Mouse (Mus musculus): ENCODE measurements around the gene Col6a2.

Gene Col6a2

DNA sequence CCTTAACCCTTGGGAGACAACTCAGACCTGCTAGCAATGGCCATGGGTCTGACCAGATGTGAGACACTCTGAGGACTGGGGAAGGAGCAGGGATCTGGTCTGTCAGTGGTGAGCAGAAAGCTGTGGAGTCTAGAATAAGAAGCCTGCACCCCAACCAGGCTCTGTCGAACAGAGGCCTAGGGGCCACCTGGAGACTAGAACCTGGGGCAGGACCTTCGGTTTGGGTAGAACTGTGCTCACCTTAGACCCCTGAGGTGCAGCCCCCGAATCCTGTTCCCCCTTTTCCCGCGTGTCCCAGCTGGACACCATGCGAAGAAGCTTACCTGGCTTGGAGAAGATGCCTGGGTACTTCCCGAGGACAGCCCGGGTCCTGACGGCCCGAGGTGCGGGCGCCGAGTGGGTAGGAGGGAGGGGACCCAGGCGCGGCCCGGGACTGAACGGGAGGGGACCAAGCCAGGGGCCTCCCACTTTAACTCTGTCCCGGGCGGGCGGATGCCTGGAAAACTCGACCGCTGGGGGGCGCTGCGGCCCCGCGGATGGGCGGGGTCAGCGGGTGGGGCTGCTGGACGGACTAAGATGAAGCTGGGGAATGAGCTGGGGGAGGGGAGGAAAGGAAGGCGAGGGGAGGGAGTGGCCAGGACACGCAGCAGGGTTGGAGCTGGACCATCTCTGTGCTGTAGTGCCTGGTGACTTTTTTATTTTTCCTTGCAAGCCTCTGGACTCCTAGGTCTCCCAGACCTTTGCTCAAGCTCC is at the start of gene Col6a2:
Gene Col6a2 (minus strand): TSS at position 703 of the 753 bp plus-strand sequence.
- DNase-seq (ENCODE audit: inconsistent age in 2 of 2, low spot score in 1 of 2), result peak; percentile 80 to 93

- DNase-seq (ENCODE audit: inconsistent age in 2 of 2, low spot score in 1 of 2), result no peak
Observed at GRCm38 (mm10) chr10:76671939-76672338, 48.5 kb upstream of the Col6a2 start.

DNA sequence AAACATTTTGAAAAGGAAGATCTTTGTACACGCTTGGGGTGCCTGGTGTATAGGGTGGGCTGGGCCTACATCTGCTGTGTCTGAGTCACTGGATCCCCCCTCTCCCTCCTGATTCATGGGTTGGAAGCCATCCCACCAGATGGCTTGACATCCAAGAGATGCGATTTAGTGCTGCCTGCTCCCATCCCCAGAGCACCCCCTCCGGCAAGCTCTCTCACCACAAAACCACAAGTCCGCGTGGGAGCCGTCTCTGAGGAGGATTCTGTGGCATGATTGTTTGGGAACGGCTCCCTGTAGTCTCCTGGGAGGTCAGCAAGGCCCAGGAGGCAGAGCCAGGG is 45.5 kb upstream of the Col6a2 start:
- no peak for DNase-seq (ENCODE audit: inconsistent age in 2 of 2, low spot score in 1 of 2)

DNA sequence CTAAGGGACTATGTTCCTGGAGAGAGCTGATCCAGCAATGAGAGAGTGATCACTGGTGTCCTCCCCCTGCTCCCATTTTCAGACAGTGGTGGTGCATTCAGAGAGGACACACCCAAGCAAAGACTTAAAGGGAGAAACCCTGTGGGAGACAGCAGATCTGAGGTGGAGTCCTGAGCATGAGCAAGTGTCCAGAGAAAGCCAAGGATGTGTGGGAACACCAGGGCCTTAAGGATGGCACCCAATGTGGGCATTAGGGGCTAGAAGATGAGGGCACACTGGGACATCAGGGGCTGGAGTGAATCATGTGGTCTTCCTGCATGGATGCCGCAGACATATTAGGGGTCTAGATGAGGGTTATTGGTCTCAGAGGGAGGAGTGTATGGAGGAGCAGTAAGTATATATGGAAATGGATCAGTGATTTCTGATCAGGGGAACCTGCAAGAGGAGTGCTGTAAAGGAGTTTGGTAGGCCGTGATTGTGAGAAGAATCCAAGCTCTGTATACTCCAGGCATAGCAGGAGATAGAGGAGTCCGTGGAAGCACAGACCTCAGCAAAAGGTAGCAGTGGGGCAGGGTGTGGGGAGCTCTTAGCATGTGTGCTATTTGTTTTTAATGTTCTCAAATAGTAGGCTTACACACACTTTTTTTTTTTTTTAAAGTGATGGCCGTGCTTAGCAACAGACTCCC is 45.0 kb upstream of the Col6a2 start:
- DNase-seq (ENCODE audit: inconsistent age in 2 of 2, low spot score in 1 of 2), result no peak

- no peak for DNase-seq (ENCODE audit: inconsistent age in 2 of 2, low spot score in 1 of 2)
Observed at GRCm38 (mm10) chr10:76667197-76667805, 43.9 kb upstream of the Col6a2 start.

GRCm38 (mm10) chr10:76665551-76665950 is 42.1 kb upstream of the Col6a2 start:
- DNase-seq (ENCODE audit: inconsistent age in 2 of 2, low spot score in 1 of 2), result no peak

GRCm38 (mm10) chr10:76664156-76665115 is 41.0 kb upstream of the Col6a2 start:
- DNase-seq (ENCODE audit: inconsistent age in 2 of 2, low spot score in 1 of 2), result peak; percentile 41 to 79

DNA sequence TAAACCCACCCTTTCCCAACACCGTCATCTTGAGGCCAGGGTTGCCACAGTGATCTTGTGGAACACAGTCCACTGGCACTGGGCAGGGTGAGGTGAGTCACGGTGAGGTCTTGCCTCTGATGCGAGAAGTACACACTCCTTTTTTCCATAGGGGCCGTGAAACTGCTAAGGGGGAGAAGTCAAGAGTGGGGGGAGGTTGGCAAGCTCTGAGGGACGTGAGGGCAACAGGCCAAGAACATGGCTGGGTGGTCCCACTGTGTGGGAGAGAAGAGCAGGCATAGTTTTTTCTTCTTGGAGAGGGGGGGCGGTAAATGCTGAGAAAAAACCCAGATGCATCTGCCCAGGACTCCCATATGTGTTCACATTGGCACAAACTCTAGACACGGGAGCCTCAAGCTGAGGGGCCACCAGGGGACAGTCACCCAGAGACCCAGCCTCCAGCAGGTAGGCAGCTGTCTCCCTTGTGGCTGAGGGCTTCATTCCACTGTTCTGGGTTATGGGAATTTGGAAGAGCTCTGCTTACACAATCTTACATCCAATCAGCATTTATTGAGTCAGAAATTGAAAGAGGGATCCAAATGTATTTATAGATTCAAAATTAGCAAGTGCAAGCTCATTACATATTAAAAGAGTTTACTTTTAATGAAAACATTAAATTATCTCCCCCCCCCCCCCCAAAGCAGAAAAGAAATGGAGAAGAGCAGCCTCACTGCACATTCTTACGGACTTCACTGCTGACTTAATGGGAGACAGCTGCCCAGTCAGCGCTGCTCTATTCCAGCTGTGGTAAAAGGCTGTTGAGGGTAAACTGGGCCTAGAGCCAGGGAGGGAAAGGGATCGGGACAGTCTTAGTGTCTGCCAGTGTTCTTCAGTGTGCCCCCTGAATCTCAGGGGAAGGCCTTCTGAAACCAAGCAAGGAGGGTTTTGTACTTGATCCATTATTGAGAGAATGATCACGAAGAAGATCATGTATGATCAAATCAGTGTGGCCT is 30.2 kb upstream of the Col6a2 start:
- no peak for DNase-seq (ENCODE audit: inconsistent age in 2 of 2, low spot score in 1 of 2)

GRCm38 (mm10) chr10:76650662-76651342 is 27.4 kb upstream of the Col6a2 start:
- DNase-seq (ENCODE audit: inconsistent age in 2 of 2, low spot score in 1 of 2), result no peak

DNA sequence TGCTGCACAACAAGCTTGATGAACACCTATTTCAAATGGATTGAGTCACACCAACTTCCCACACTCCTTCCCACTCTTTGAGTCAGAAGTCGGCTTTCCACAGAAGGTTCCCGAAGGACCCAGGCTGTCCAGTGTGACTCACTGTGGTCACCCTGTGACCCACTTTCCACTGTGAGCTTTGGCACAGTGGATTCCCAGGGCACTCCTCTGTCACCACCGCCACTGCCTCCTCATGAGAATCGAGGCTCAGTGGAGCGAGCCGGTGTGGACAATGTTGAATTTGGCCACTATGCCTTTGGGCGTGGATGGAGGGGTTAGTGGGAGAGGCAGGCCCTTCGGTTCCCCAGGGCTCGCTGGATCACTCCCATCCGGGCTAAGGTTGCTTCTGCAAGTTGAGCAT is 25.3 kb upstream of the Col6a2 start:
- peak; percentile 48 to 59 for DNase-seq (ENCODE audit: inconsistent age in 2 of 2, low spot score in 1 of 2)

GRCm38 (mm10) chr10:76647390-76647789 is 24.0 kb upstream of the Col6a2 start:
- DNase-seq (ENCODE audit: inconsistent age in 2 of 2, low spot score in 1 of 2), result no peak

GRCm38 (mm10) chr10:76645686-76646085 is 22.3 kb upstream of the Col6a2 start:
- DNase-seq (ENCODE audit: inconsistent age in 2 of 2, low spot score in 1 of 2), result no peak

DNA sequence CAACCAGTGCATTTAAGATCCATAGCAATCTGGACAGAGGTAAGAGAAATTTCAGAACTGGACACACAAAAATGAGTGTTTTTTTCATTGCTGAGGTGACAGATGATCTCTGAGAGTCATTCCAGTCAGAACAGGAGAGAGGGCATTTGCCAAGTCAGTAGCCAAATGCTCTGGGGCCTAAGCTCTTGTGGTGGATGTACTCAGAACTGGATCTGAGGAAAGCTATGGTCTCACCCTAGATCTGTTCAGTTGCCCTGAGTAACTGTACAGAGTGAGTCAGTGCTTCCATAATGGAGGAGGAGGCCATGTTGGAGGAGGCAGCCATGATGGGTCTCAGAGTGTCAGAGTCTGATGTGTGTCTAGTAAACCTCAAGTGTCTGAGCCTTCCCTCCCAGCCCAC is 21.6 kb upstream of the Col6a2 start:
- no peak for DNase-seq (ENCODE audit: inconsistent age in 2 of 2, low spot score in 1 of 2)

DNA sequence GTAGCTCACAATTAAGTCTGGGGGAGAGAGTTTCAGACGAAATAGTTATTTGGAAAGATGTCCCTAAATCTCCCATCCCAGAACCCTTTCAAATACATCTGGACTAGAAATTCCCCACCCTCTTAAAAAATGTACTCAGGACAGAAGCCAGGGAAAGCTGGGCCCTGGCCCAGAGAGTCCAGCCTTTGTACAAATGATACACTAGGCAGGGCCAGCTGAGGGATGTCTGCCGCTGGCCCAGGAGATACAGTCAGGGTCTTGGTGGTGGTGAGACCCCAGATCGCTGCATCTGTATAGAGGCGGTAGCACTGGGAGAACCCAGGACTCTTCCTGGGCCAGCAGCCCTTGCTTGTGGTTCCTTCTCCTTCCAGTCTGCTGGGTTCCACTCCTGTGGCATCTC is 20.6 kb upstream of the Col6a2 start:
- DNase-seq (ENCODE audit: inconsistent age in 2 of 2, low spot score in 1 of 2), result no peak

- no peak for DNase-seq (ENCODE audit: inconsistent age in 2 of 2, low spot score in 1 of 2)
Observed at GRCm38 (mm10) chr10:76643446-76643845, 20.0 kb upstream of the Col6a2 start.

GRCm38 (mm10) chr10:76642628-76643434 is 19.4 kb upstream of the Col6a2 start:
- no peak for DNase-seq (ENCODE audit: inconsistent age in 2 of 2, low spot score in 1 of 2)

DNA sequence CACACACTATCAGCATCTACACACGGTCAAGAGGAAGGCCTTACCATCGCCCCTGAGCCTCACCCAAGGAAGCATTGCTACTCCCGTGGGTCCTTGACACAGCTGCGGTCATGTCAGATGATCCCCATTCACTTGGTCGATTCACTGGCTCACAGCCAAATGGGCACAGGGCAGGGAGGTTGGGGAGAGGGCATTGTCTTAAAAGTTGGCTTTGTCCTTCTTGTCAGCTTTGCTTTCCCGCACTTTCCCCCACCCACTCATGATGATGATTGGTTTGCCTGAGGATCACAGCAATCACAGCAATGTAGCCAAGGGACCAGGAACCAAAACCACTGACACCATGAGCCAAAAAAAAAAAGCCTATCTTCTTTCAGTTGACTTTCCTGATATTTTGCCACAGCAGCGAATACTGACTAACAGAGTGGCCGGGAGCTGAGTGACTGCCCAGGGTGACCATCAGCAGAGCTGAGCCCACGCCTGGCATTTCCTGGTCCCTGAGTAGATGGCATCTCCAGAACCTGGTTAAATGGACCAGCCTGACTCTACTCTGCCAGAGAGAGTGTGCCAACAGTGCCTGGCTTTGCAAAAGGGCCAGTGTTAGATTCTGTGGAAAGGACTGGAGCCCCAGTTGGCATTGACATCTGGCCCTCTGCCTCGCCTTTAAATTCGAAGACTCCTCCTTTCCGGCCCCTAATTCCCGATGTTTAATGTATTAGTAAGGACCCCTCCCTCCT is 18.6 kb upstream of the Col6a2 start:
- DNase-seq (ENCODE audit: inconsistent age in 2 of 2, low spot score in 1 of 2), result no peak

- DNase-seq (ENCODE audit: inconsistent age in 2 of 2, low spot score in 1 of 2), result no peak
Observed at GRCm38 (mm10) chr10:76639952-76640351, 16.5 kb upstream of the Col6a2 start.
